Mouse (Mus musculus) lung, adult 2 months (tissue): ENCODE results near the gene Gm973.

Experiments used
- CTCF ChIP-seq: fragments of 200-500 bp; IDR thresholded peaks from 2 replicates; pipeline ENCODE4 v1.5.1; 2011; ENCODE audit warnings: mild to moderate bottlenecking, low read length, control low read depth; ENCODE audit not compliant: insufficient read depth
- POLR2A ChIP-seq: fragments of 200-500 bp; IDR thresholded peaks from 2 replicates; pipeline ENCODE4 v1.6.1; 2011; ENCODE audit warnings: low read depth, mild to moderate bottlenecking, control low read depth, low read length, borderline replicate concordance; ENCODE audit errors: extremely low read depth

GRCm38 (mm10) chr1:59497741-59498613, 18.1 kb upstream of the Gm973 start:
- no peak for TF ChIP-seq CTCF
- no peak for TF ChIP-seq POLR2A
